Mouse (Mus musculus) liver, embryonic 14.5 days (tissue): ENCODE measurements at regions not wholly inside any gene's neighbourhood (a gene's known extent, or its start where the extent isn't known, plus 50 kb on each side); places are given as distances from the start of the nearest gene placed in this dataset.

ENCODE experiments used
- ATAC-seq: fragments of 200-750 bp; cut with Nextera tagmentation; 2 replicates; pipeline ENCODE4 v1.8.0; 2017; ENCODE audit warnings: moderate number of reproducible peaks, mild to moderate bottlenecking, moderate library complexity; ENCODE audit not compliant: insufficient read depth
- DNase-seq, 3 experiments: peaks; one replicate each; pipeline ENCODE4 v3.0.0-alpha.2; 2012 to 2013; ENCODE audit warnings: low read depth in 3 of 3, low spot score in 3 of 3
- H3K27ac ChIP-seq: fragments of 300-500 bp; sonication (generic); 2 replicates; pipeline ENCODE4 v1.5.1; 2014; ENCODE audit warnings: moderate library complexity, mild to moderate bottlenecking, control low read depth, inconsistent platforms
- H3K27me3 ChIP-seq: fragments of 300-500 bp; sonication (generic); 2 replicates; pipeline ENCODE4 v1.6.1; 2014; ENCODE audit warnings: mild to moderate bottlenecking, low read length, moderate library complexity; ENCODE audit not compliant: control insufficient read depth, insufficient read depth
- H3K36me3 ChIP-seq: fragments of 300-500 bp; sonication (generic); replicated peaks from 2 replicates; pipeline ENCODE4 v1.6.1; 2014; ENCODE audit warnings: low read depth; ENCODE audit not compliant: control insufficient read depth, insufficient read depth
- H3K4me1 ChIP-seq, 2 experiments: fragments of 200-500 bp in 1 of 2; fragments of 300-500 bp in 1 of 2; sonication (generic) in 1 of 2; replicated peaks; 2 replicates each; pipeline ENCODE4 v1.6.1; 2012 to 2014; ENCODE audit warnings: antibody characterized with exemption in 1 of 2, inconsistent platforms in 1 of 2, low read length in 1 of 2; ENCODE audit not compliant: control insufficient read depth in 2 of 2, insufficient read depth in 2 of 2
- H3K4me2 ChIP-seq: fragments of 300-500 bp; sonication (generic); 2 replicates; pipeline ENCODE4 v1.6.1; 2014; ENCODE audit warnings: low read depth, mild to moderate bottlenecking, control low read depth, moderate library complexity
- H3K4me3 ChIP-seq, 2 experiments: fragments of 200-500 bp in 1 of 2; fragments of 300-500 bp in 1 of 2; sonication (generic) in 1 of 2; 2 replicates each; pipeline ENCODE4 v1.5.1; 2012 to 2014; ENCODE audit warnings: low read depth in 2 of 2, low read length in 2 of 2, mild to moderate bottlenecking in 2 of 2, control low read depth in 1 of 2, inconsistent platforms in 1 of 2, moderate library complexity in 1 of 2; ENCODE audit not compliant: insufficient read depth in 1 of 2
- H3K9ac ChIP-seq: fragments of 300-500 bp; sonication (generic); replicated peaks from 2 replicates; pipeline ENCODE4 v1.6.1; 2014; ENCODE audit warnings: mild to moderate bottlenecking, control low read depth, moderate library complexity
- H3K9me3 ChIP-seq: fragments of 300-500 bp; sonication (generic); 2 replicates; pipeline ENCODE4 v1.6.1; 2016; ENCODE audit warnings: low read length, mixed read lengths; ENCODE audit not compliant: control insufficient read depth
- CTCF ChIP-seq: IDR thresholded peaks from 2 replicates; pipeline ENCODE4 v1.5.1; 2016; ENCODE audit warnings: antibody characterized with exemption, low read depth, control low read depth
- EP300 ChIP-seq: IDR thresholded peaks from 2 replicates; pipeline ENCODE4 v1.6.1; 2016; ENCODE audit warnings: antibody characterized with exemption, low read depth
- WGBS: fragments of 180-500 bp; shearing (Covaris S2); extraction: QIAGEN DNeasy Blood & Tissue Kit; methylation state at CpG from one replicate; pipeline ENCODE4 v1.1.7; 2014; ENCODE audit not compliant: insufficient replicate concordance; 5-methylcytosine and 5-hydroxymethylcytosine counted together

GRCm38 (mm10) chr12:10817516-10817915 is 333.3 kb downstream of the Kcns3 start:
- H3K9ac ChIP-seq = no peak overlapping the region
- no peak overlapping the region for H3K4me3 ChIP-seq
- H3K9me3 ChIP-seq = no peaks in the 10 kb centered on the region
- WGBS = 62% methylated on average over 2 of the region's 2 CpGs
- TF ChIP-seq CTCF = no peak
- no peak for TF ChIP-seq EP300
- no peaks in the 10 kb centered on the region for H3K4me1 ChIP-seq
- H3K36me3 ChIP-seq = no peaks in the 10 kb centered on the region
- no peak for ATAC-seq
- DNase-seq = no peak
- no peak overlapping the region for H3K27ac ChIP-seq
- H3K4me2 ChIP-seq = no peak overlapping the region
- H3K27me3 ChIP-seq = no peaks in the 10 kb centered on the region

DNA sequence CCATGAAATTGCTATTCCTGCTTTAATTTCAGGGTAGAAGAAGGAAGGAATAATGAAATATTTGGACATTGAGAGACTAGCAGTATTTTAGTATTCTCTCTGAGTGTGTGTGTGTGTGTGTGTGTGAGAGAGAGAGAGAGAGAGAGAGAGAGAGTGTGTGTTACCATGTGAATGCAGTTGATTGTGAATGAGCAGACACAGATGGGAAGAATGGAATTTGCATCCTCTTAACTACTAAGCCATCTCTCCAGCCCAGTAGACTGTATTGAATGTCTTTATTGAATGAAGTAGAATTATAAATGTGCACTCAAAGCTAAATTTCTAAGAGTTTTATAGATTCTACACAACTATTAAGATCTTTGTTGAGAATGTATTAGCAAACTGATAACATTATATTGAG is 340.3 kb downstream of the Kcns3 start:
- H3K4me2 ChIP-seq = no peak overlapping the region
- H3K27ac ChIP-seq = no peak overlapping the region
- TF ChIP-seq EP300 = no peak
- TF ChIP-seq CTCF = no peak
- H3K27me3 ChIP-seq = no peaks in the 10 kb centered on the region
- H3K4me1 ChIP-seq = no peaks in the 10 kb centered on the region
- H3K36me3 ChIP-seq = no peaks in the 10 kb centered on the region
- no peak overlapping the region for H3K4me3 ChIP-seq
- no peak overlapping the region for H3K9ac ChIP-seq
- no peak for ATAC-seq
- no peak for DNase-seq
- no peaks in the 10 kb centered on the region for H3K9me3 ChIP-seq

DNA sequence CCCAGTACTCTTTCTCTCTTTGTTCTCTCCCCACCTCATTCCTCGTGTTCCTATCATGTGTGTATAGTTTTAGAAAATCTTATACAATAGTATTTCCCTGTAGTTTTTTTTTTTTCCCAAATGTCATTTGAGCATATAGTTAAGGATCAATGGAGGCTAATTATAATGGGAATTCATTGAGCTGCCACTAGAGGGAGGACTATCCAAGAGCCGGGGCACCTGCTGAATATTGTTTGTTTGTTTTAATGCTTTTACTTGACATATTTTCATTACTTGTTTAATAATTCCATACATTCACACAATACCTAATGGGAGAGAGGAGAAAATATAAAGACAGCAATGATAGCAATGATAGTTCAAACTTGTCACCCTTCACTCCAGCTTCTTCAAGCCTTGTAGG is 346.4 kb downstream of the Kcns3 start:
- Histone ChIP-seq H3K4me2 (no peak overlapping the region), H3K9ac (no peak overlapping the region), H3K9me3 (no peaks in the 10 kb centered on the region), H3K27me3 (no peaks in the 10 kb centered on the region), H3K27ac (no peak overlapping the region), H3K36me3 (no peaks in the 10 kb centered on the region), H3K4me1 (no peaks in the 10 kb centered on the region), H3K4me3 (no peak overlapping the region)
- 21% methylated on average over 2 of the region's 2 CpGs for WGBS
- DNase-seq (no peak), ATAC-seq (no peak)
- TF ChIP-seq EP300 (no peak), CTCF (peak; percentile 19; the same call in 1 of the 2 replicates)
